Mouse (Mus musculus) heart, adult 2 months (tissue): Measurements from ENCODE around the gene Kif1a.

Experiments
- CTCF ChIP-seq: fragments of 200-600 bp; IDR thresholded peaks from 2 replicates; pipeline ENCODE4 v1.8.1; 2022; ENCODE audit warnings: antibody characterized with exemption, mild to moderate bottlenecking, moderate library complexity
- POLR2A ChIP-seq: fragments of 200-500 bp; IDR thresholded peaks from 2 replicates; pipeline ENCODE4 v1.6.1; 2011; ENCODE audit warnings: mild to moderate bottlenecking, low read depth, low read length, control low read depth; ENCODE audit not compliant: insufficient read depth

- TF ChIP-seq CTCF (no peak), POLR2A (no peak)
Measured at GRCm38 (mm10) chr1:92978645-92979044, 123.1 kb downstream of the Kif1a start.
